Mouse (Mus musculus): Measurements from ENCODE around the gene Gm42688. TPM values are rescaled to one million over a fixed set of nuclear protein-coding genes. Genes with fewer than 3 reads are reported as not detected.
A peak's percentile ranks its signal among the peaks of the same experiment; 100 is the strongest.

Gene Gm42688
- polyA plus RNA-seq, 1 experiment from 2014 or later: 2.9 TPM

DNA sequence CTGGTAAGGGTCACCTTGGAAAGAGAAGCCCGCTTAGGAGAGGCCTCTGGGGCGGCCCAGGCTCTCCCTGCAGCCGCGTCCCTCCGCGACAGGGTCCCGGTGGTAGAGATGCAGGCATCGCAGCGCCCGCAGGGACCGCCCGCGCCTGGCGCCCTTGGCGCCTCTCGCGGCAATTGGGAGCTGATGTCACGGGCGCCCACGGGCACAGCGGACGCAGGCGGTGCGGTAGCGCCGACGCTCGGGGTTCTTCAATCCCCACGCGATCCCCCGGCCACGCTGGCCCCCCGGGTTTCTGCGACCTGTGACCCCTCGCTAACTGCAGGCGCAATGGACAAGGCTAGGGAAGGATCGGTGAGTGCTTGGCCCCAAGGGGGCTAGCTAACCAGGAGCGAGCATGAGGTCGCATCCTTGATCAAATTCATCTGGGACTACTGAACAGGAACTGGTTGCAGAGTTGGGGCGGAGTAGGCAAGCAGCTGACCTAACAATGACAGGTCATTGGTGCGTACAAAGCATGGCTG lies 40.9 kb downstream of the Gm42688 start:
- ATAC-seq (ENCODE audit: low read depth): no peak
- peak overlapping the region; percentile 23 for H3K4me3 ChIP-seq (ENCODE audit: low read length)
- H3K27me3 ChIP-seq (ENCODE audit: control insufficient read depth, insufficient read depth, low read depth, low read length): no peaks in the 10 kb centered on the region
- H3K4me1 ChIP-seq (replicated peaks; ENCODE audit: control insufficient read depth, insufficient read depth, low read length): peaks cover 25% of the 10 kb centered on the region
- H3K36me3 ChIP-seq (ENCODE audit: control insufficient read depth, insufficient read depth, low read length): peaks cover 6% of the 10 kb centered on the region
- WGBS: 12% methylated on average over 41 of the region's 41 CpGs
- no peak overlapping the region for H3K27ac ChIP-seq (ENCODE audit: low read length)
- H3K9me3 ChIP-seq (ENCODE audit: control insufficient read depth, low read length): no peaks in the 10 kb centered on the region
- H3K9ac ChIP-seq (ENCODE audit: low read length): peak overlapping the region; percentile 64
- peak overlapping the region; percentile 51 for H3K4me2 ChIP-seq (ENCODE audit: low read depth, low read length)

DNA sequence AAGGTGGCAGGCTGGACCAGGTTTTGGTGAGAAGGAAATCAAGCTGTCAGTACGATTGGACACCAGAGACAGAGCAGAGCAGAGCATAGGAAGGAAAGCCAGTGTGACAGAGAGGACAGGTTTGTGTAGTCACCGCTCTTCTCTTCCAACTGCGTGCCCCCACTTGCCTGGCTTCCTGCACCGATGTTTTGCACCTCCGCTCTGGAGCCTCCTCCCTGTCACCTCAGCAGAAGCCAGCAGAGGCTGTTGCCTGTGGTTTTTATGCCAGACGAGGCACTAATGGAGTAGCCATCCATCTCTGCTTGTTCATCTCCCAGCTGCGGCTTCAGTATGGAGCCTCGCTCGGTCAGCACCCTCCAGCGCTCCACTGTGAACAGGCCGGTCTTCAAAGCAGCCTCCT lies 41.5 kb downstream of the Gm42688 start:
- H3K4me1 ChIP-seq (replicated peaks; ENCODE audit: control insufficient read depth, insufficient read depth, low read length): peaks cover 22% of the 10 kb centered on the region
- no peaks in the 10 kb centered on the region for H3K27me3 ChIP-seq (ENCODE audit: control insufficient read depth, insufficient read depth, low read depth, low read length)
- ATAC-seq (ENCODE audit: low read depth): no peak
- H3K9ac ChIP-seq (ENCODE audit: low read length): no peak overlapping the region
- no peaks in the 10 kb centered on the region for H3K9me3 ChIP-seq (ENCODE audit: control insufficient read depth, low read length)
- peaks cover 8% of the 10 kb centered on the region for H3K36me3 ChIP-seq (ENCODE audit: control insufficient read depth, insufficient read depth, low read length)
- H3K27ac ChIP-seq (ENCODE audit: low read length): no peak overlapping the region
- WGBS: 61% methylated on average over 11 of the region's 11 CpGs
- H3K4me2 ChIP-seq (ENCODE audit: low read depth, low read length): no peak overlapping the region
- H3K4me3 ChIP-seq (ENCODE audit: low read length): no peak overlapping the region

DNA sequence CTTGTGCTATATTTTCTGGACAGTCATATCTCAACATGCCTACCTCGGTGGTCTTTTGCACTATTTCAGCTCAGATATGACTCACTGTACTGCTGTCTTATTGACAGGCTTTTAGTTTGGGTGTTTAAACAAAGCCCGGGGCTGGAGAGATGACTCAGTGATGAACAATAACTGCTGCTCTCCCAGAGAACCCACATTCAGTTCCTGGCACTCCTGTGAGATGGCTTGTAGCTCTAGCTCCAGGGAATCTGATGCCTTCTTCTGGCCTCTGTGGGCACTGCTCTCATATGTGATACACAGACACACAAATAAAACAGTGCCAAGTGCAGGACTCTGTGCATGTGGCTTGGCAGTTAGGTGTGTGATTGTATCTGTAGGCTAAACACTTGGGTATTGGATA lies 43.8 kb downstream of the Gm42688 start:
- no peak for ATAC-seq (ENCODE audit: low read depth)
- no peak overlapping the region for H3K9ac ChIP-seq (ENCODE audit: low read length)
- no peaks in the 10 kb centered on the region for H3K9me3 ChIP-seq (ENCODE audit: control insufficient read depth, low read length)
- peaks cover 14% of the 10 kb centered on the region for H3K36me3 ChIP-seq (ENCODE audit: control insufficient read depth, insufficient read depth, low read length)
- H3K4me3 ChIP-seq (ENCODE audit: low read length): no peak overlapping the region
- no peak overlapping the region for H3K4me2 ChIP-seq (ENCODE audit: low read depth, low read length)
- H3K4me1 ChIP-seq (replicated peaks; ENCODE audit: control insufficient read depth, insufficient read depth, low read length): peaks cover 9% of the 10 kb centered on the region
- no peak overlapping the region for H3K27ac ChIP-seq (ENCODE audit: low read length)
- no peaks in the 10 kb centered on the region for H3K27me3 ChIP-seq (ENCODE audit: control insufficient read depth, insufficient read depth, low read depth, low read length)
- 64% methylated on average over 2 of the region's 2 CpGs for WGBS

DNA sequence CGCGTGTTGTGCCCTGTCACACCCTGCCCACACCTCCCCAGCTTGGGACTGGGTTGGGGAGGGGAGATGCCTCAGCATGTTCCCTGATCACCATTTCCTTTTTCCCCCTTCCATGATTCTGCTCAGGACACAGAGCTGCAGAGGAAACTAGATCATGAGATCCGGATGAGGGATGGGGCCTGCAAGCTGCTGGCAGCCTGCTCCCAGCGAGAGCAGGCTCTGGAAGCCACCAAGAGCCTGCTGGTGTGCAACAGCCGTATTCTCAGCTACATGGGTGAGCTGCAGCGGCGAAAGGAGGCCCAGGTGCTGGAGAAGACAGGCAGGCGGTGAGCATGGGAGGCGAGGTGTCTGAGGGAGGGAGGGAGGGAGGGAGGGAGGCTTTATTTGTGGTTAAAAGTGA lies 44.4 kb downstream of the Gm42688 start:
- Histone ChIP-seq H3K27me3 (ENCODE audit: control insufficient read depth, insufficient read depth, low read depth, low read length) (no peaks in the 10 kb centered on the region), H3K4me2 (ENCODE audit: low read depth, low read length) (no peak overlapping the region), H3K9ac (ENCODE audit: low read length) (no peak overlapping the region), H3K36me3 (ENCODE audit: control insufficient read depth, insufficient read depth, low read length) (peaks cover 14% of the 10 kb centered on the region), H3K9me3 (ENCODE audit: control insufficient read depth, low read length) (no peaks in the 10 kb centered on the region), H3K4me1 (replicated peaks; ENCODE audit: control insufficient read depth, insufficient read depth, low read length) (peaks cover 9% of the 10 kb centered on the region), H3K4me3 (ENCODE audit: low read length) (no peak overlapping the region), H3K27ac (ENCODE audit: low read length) (no peak overlapping the region)
- 53% methylated on average over 9 of the region's 9 CpGs for WGBS
- no peak for ATAC-seq (ENCODE audit: low read depth)

DNA sequence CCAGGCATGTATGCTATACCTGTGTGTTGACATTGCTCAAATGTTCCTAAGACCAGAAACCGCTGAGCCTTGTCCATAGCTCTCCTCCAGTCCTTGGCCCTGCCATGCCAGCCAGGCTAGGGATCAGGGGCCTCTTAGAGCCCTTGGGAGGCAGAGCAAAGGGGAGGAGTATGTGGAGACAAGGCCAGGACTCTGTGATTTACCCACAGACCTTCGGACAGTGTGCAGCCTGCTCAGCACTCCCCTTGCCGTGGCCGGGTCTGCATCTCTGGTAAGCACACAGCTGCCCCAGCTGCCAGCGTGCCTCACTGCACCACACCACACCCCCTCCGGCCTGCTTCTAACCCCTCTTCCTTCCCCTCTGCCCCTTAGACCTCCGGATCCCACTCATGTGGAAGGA lies 45.9 kb downstream of the Gm42688 start:
- peaks cover 16% of the 10 kb centered on the region for H3K36me3 ChIP-seq (ENCODE audit: control insufficient read depth, insufficient read depth, low read length)
- H3K9ac ChIP-seq (ENCODE audit: low read length): no peak overlapping the region
- H3K4me2 ChIP-seq (ENCODE audit: low read depth, low read length): no peak overlapping the region
- H3K9me3 ChIP-seq (ENCODE audit: control insufficient read depth, low read length): no peaks in the 10 kb centered on the region
- no peak overlapping the region for H3K4me3 ChIP-seq (ENCODE audit: low read length)
- H3K27ac ChIP-seq (ENCODE audit: low read length): no peak overlapping the region
- peaks cover 3% of the 10 kb centered on the region for H3K4me1 ChIP-seq (replicated peaks; ENCODE audit: control insufficient read depth, insufficient read depth, low read length)
- WGBS: 49% methylated on average over 7 of the region's 7 CpGs
- no peaks in the 10 kb centered on the region for H3K27me3 ChIP-seq (ENCODE audit: control insufficient read depth, insufficient read depth, low read depth, low read length)
- no peak for ATAC-seq (ENCODE audit: low read depth)

DNA sequence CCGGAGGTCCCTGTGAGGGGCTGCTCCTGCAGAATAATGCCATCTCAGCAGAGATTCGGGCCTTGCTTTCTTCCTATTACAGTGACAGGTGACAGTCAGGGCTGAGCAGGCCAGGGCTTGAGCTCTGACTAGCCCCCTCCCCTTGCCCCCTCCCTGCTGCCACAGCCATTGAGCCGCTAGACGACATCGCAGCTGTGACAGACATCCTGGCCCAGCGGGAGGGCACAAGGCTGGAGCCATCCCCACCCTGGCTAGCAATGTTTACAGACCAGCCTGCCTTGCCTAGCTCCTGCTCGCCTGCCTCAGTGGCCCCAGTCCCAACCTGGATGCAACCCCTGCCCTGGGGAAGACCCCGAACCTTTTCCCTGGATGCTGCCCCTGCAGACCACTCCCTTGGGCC lies 50.3 kb downstream of the Gm42688 start:
- WGBS: 34% methylated on average over 8 of the region's 8 CpGs
- no peak for ATAC-seq (ENCODE audit: low read depth)
- H3K9ac ChIP-seq (ENCODE audit: low read length): no peak overlapping the region
- no peaks in the 10 kb centered on the region for H3K9me3 ChIP-seq (ENCODE audit: control insufficient read depth, low read length)
- H3K27ac ChIP-seq (ENCODE audit: low read length): no peak overlapping the region
- H3K36me3 ChIP-seq (ENCODE audit: control insufficient read depth, insufficient read depth, low read length): peaks cover 16% of the 10 kb centered on the region; the same call in 1 of the 2 replicates
- H3K4me3 ChIP-seq (ENCODE audit: low read length): no peak overlapping the region
- no peaks in the 10 kb centered on the region for H3K27me3 ChIP-seq (ENCODE audit: control insufficient read depth, insufficient read depth, low read depth, low read length)
- no peak overlapping the region for H3K4me2 ChIP-seq (ENCODE audit: low read depth, low read length)
- H3K4me1 ChIP-seq (replicated peaks; ENCODE audit: control insufficient read depth, insufficient read depth, low read length): peaks cover 8% of the 10 kb centered on the region

DNA sequence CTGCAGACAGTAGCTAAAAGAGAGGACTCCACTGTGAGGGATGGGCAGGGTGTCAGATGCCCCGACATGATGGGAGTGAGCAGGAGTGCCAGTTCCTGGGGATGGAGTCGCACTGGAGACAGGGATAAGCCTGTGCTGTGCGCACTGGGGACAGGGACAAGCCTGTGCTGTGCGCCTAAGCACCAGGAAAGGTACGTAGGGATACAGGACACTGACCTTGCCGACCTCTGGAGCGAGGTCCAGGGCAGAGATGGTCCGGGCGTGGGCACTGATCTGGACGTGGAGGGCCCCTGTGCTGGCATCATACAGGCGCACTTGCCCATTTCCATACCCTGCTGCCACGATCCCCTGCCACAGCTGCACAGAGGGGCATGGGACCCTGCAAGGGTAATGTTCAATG lies 51.6 kb downstream of the Gm42688 start:
- H3K9me3 ChIP-seq (ENCODE audit: control insufficient read depth, low read length): no peaks in the 10 kb centered on the region
- H3K36me3 ChIP-seq (ENCODE audit: control insufficient read depth, insufficient read depth, low read length): peaks cover 11% of the 10 kb centered on the region; the same call in 1 of the 2 replicates
- WGBS: 84% methylated on average over 12 of the region's 12 CpGs
- H3K27ac ChIP-seq (ENCODE audit: low read length): no peak overlapping the region
- H3K4me3 ChIP-seq (ENCODE audit: low read length): no peak overlapping the region
- no peak overlapping the region for H3K9ac ChIP-seq (ENCODE audit: low read length)
- peaks cover 8% of the 10 kb centered on the region for H3K4me1 ChIP-seq (replicated peaks; ENCODE audit: control insufficient read depth, insufficient read depth, low read length)
- no peaks in the 10 kb centered on the region for H3K27me3 ChIP-seq (ENCODE audit: control insufficient read depth, insufficient read depth, low read depth, low read length)
- no peak overlapping the region for H3K4me2 ChIP-seq (ENCODE audit: low read depth, low read length)
- ATAC-seq (ENCODE audit: low read depth): no peak

DNA sequence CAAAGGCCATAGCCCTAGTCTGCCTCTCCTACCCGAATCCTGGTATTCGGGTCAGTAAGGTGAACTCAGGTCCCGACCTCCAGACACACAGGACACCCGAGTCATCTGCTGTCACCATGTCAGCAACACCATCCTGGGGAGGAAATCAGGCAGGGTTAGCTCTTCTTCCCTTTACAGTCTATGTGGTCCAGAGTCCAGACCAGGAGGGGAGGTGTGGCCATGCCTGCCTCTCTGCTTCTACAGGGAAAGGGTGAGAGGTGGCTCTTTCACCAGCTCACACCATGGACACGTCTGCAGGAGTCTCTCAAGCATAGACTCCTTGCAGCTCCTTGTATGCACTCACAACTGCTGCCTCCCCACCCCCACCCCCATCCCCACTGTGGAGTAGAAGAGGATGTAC lies 52.1 kb downstream of the Gm42688 start:
- Histone ChIP-seq H3K27ac (ENCODE audit: low read length) (no peak overlapping the region), H3K4me1 (replicated peaks; ENCODE audit: control insufficient read depth, insufficient read depth, low read length) (peaks cover 8% of the 10 kb centered on the region), H3K9me3 (ENCODE audit: control insufficient read depth, low read length) (no peaks in the 10 kb centered on the region), H3K4me3 (ENCODE audit: low read length) (no peak overlapping the region), H3K9ac (ENCODE audit: low read length) (no peak overlapping the region), H3K36me3 (ENCODE audit: control insufficient read depth, insufficient read depth, low read length) (peaks cover 9% of the 10 kb centered on the region; the same call in 1 of the 2 replicates), H3K27me3 (ENCODE audit: control insufficient read depth, insufficient read depth, low read depth, low read length) (no peaks in the 10 kb centered on the region), H3K4me2 (ENCODE audit: low read depth, low read length) (no peak overlapping the region)
- ATAC-seq (ENCODE audit: low read depth): no peak
- WGBS: 62% methylated on average over 5 of the region's 5 CpGs

DNA sequence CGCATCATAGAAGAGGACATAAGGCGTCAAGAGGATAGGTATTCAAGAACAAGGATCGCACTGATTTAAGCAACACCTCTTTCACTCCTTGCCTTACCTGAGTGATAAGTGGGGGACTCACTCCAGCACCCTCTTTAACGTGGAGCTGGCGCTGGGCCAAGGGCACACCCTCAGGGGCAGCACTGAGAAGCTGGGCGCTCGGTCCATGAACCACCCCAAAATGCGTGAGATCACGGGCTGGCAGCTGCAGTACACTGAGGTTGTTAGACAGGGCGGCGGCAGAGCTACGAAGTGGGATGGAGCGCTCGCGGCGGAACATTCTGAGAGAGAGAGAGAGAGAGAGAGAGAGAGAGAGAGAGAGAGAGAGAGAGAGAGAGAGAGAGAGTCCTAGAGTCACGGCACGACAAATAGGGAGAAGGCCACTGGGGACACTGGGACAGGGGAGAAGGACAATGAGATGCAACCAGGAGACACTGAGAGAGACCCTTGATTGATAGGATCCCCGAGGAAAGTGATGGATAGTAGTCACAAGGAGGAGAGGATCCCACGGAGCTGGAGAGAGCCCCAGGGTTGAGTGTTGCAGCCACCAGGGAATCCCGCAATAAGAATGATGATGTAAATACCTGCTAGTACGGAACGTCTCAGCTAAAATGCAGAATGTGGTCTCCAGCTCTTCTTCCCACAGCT lies 54.3 kb downstream of the Gm42688 start:
- Histone ChIP-seq H3K9ac (ENCODE audit: low read length) (peak overlapping the region; percentile 54), H3K27ac (ENCODE audit: low read length) (no peak overlapping the region), H3K36me3 (ENCODE audit: control insufficient read depth, insufficient read depth, low read length) (peaks cover 6% of the 10 kb centered on the region; the same call in 1 of the 2 replicates), H3K4me1 (replicated peaks; ENCODE audit: control insufficient read depth, insufficient read depth, low read length) (peaks cover 8% of the 10 kb centered on the region), H3K9me3 (ENCODE audit: control insufficient read depth, low read length) (no peaks in the 10 kb centered on the region), H3K4me2 (ENCODE audit: low read depth, low read length) (peak overlapping the region; percentile 81), H3K4me3 (ENCODE audit: low read length) (peak overlapping the region; percentile 56), H3K27me3 (ENCODE audit: control insufficient read depth, insufficient read depth, low read depth, low read length) (peaks cover under 1% of the 10 kb centered on the region)
- 6% methylated on average over 23 of the region's 23 CpGs for WGBS
- ATAC-seq (ENCODE audit: low read depth): peak; percentile 20; the same call in 1 of the 2 replicates

Measured in lung, embryonic 16.5 days (tissue).